Mouse (Mus musculus) heart, embryonic 14.5 days (tissue): ENCODE data around the gene Rnf168. TPM values are rescaled to one million over a fixed set of nuclear protein-coding genes. Genes with fewer than 3 reads are reported as not detected.

Experiments
- ATAC-seq: fragments of 200-750 bp; cut with Nextera tagmentation; 2 replicates; pipeline ENCODE4 v1.8.0; 2017; ENCODE audit warnings: low read depth, moderate TSS enrichment; ENCODE audit not compliant: insufficient number of reproducible peaks, insufficient read depth, low FRiP score
- H3K27ac ChIP-seq, 2 experiments: fragments of 200-500 bp in 1 of 2; fragments of 300-500 bp in 1 of 2; sonication (generic) in 1 of 2; replicated peaks in 1 of 2; 2 replicates each; pipeline ENCODE4 v1.5.1; 2012 to 2014; ENCODE audit warnings: low read depth in 2 of 2, low read length in 2 of 2, control low read depth in 1 of 2, mild to moderate bottlenecking in 1 of 2, mixed read lengths in 1 of 2; ENCODE audit not compliant: control insufficient read depth in 1 of 2, insufficient read depth in 1 of 2
- H3K27me3 ChIP-seq: fragments of 300-500 bp; sonication (generic); 2 replicates; pipeline ENCODE4 v1.6.1; 2014; ENCODE audit warnings: mild to moderate bottlenecking, low read length, control low read depth; ENCODE audit not compliant: control insufficient read depth, insufficient read depth
- H3K36me3 ChIP-seq: fragments of 300-500 bp; sonication (generic); 2 replicates; pipeline ENCODE4 v1.6.1; 2014; ENCODE audit warnings: mild to moderate bottlenecking, control low read depth, low read length, mixed read lengths; ENCODE audit not compliant: control insufficient read depth, insufficient read depth
- H3K4me1 ChIP-seq, 2 experiments: fragments of 200-500 bp in 1 of 2; fragments of 300-500 bp in 1 of 2; sonication (generic) in 1 of 2; 2 replicates each; pipeline ENCODE4 v1.6.1; 2012 to 2014; ENCODE audit warnings: low read length in 2 of 2, control low read depth in 1 of 2, mixed read lengths in 1 of 2; ENCODE audit not compliant: control insufficient read depth in 2 of 2, insufficient read depth in 2 of 2
- H3K4me2 ChIP-seq: fragments of 300-500 bp; sonication (generic); 2 replicates; pipeline ENCODE4 v1.6.1; 2014; ENCODE audit warnings: mild to moderate bottlenecking, low read length
- H3K4me3 ChIP-seq, 2 experiments: fragments of 200-500 bp in 1 of 2; fragments of 300-500 bp in 1 of 2; sonication (generic) in 1 of 2; 2 replicates each; pipeline ENCODE4 v1.5.1; 2012 to 2014; ENCODE audit warnings: low read length in 2 of 2, mild to moderate bottlenecking in 2 of 2, control low read depth in 1 of 2, low read depth in 1 of 2, moderate library complexity in 1 of 2; ENCODE audit not compliant: control insufficient read depth in 1 of 2, insufficient read depth in 1 of 2
- H3K9ac ChIP-seq: fragments of 300-500 bp; sonication (generic); 2 replicates; pipeline ENCODE4 v1.6.1; 2014; ENCODE audit warnings: mild to moderate bottlenecking, low read length
- H3K9me3 ChIP-seq: fragments of 300-500 bp; sonication (generic); 2 replicates; pipeline ENCODE4 v1.6.1; 2016; ENCODE audit warnings: low read length, control low read depth; ENCODE audit not compliant: control insufficient read depth
- WGBS: fragments of 180-500 bp; shearing (Covaris S2); extraction: QIAGEN DNeasy Blood & Tissue Kit; methylation state at CpG from one replicate; pipeline ENCODE4 v1.1.7; 2014; 5-methylcytosine and 5-hydroxymethylcytosine counted together
- polyA plus RNA-seq: library from polyadenylated mRNA; unstranded; fragments of >200 nt; fragmentation: Nextera tagmentation; extraction: Ambion mirVana; gene quantifications from 2 replicates; pipeline ENCODE4 v1.2.1, GENCODE M21; 2014

Rnf168 gene
- polyA plus RNA-seq, 1 experiment from 2014 or later, result 18.1 TPM

GRCm38 (mm10) chr16:32316601-32317000, 39.3 kb downstream of the Rnf168 start:
- ATAC-seq, result no peak
- H3K4me1 ChIP-seq, result peaks cover 4 to 5% of the 10 kb centered on the region in 2 experiments; a peak in 2 of 4 replicates
- peak overlapping the region; percentile 17 to 27; a peak in 1 of 4 replicates for H3K27ac ChIP-seq
- H3K4me2 ChIP-seq, result 0 out of 2 replicates have a peak overlapping the region, but pooled peaks have one; percentile 4
- H3K4me3 ChIP-seq, result no peak overlapping the region
- WGBS, result 55% methylated on average over 2 of the region's 2 CpGs
- no peak overlapping the region for H3K9ac ChIP-seq
- H3K9me3 ChIP-seq, result no peaks in the 10 kb centered on the region
- no peaks in the 10 kb centered on the region for H3K36me3 ChIP-seq
- H3K27me3 ChIP-seq, result no peaks in the 10 kb centered on the region

- Histone ChIP-seq H3K36me3 (no peaks in the 10 kb centered on the region), H3K9me3 (no peaks in the 10 kb centered on the region), H3K4me1 (peaks cover 0 to 2% of the 10 kb centered on the region in 2 experiments; a peak in 1 of 4 replicates), H3K9ac (no peak overlapping the region), H3K27ac (no peak overlapping the region), H3K27me3 (no peaks in the 10 kb centered on the region), H3K4me2 (peak overlapping the region; percentile 18; the same call in 1 of the 2 replicates), H3K4me3 (no peak overlapping the region)
- WGBS, result 22% methylated on average over 7 of the region's 7 CpGs
- no peak for ATAC-seq
Observed at GRCm38 (mm10) chr16:32323953-32324352, 46.7 kb downstream of the Rnf168 start.

- Histone ChIP-seq H3K9ac (peak overlapping the region; percentile 99), H3K27ac (no peak overlapping the region; a peak in 1 of 4 replicates), H3K4me3 (peak overlapping the region in 1 of 2 experiments; percentile 98; a peak in 2 of 4 replicates), H3K4me1 (peaks cover 4 to 7% of the 10 kb centered on the region in 2 experiments), H3K27me3 (no peaks in the 10 kb centered on the region), H3K36me3 (no peaks in the 10 kb centered on the region), H3K4me2 (peak overlapping the region; percentile 57), H3K9me3 (no peaks in the 10 kb centered on the region)
- ATAC-seq, result no peak
- 58% methylated on average over 9 of the region's 9 CpGs for WGBS
Observed at GRCm38 (mm10) chr16:32330876-32331670, 53.8 kb downstream of the Rnf168 start.

- no peaks in the 10 kb centered on the region for H3K27me3 ChIP-seq
- WGBS, result under 1% methylated on average over 52 of the region's 52 CpGs
- peak within 1 kb of the TSS; percentile 93 to 94 for H3K27ac ChIP-seq
- H3K9me3 ChIP-seq, result no peaks in the 10 kb centered on the region
- peaks cover 5 to 17% of the 10 kb centered on the region in 2 experiments for H3K4me1 ChIP-seq
- peak within 1 kb of the TSS; percentile 99 for H3K9ac ChIP-seq
- peak within 1 kb of the TSS; percentile 96 to 98 for H3K4me3 ChIP-seq
- no peaks in the 10 kb centered on the region for H3K36me3 ChIP-seq
- ATAC-seq, result peak; percentile 94
- H3K4me2 ChIP-seq, result peak within 1 kb of the TSS; percentile 57
Observed at GRCm38 (mm10) chr16:32332040-32332555, 54.8 kb downstream of the Rnf168 start, which contains the start of gene Ubxn7. Gene Ubxn7 (plus strand): TSS chr16:32332257.

- 0% methylated on average over 38 of the region's 54 CpGs for WGBS
Observed at GRCm38 (mm10) chr16:32332556-32333511, 55.6 kb downstream of the Rnf168 start.

GRCm38 (mm10) chr16:32335146-32335545, 57.9 kb downstream of the Rnf168 start:
- 89% methylated on average over 5 of the region's 5 CpGs for WGBS
- no peak for ATAC-seq
- H3K4me2 ChIP-seq, result no peak overlapping the region
- no peak overlapping the region for H3K9ac ChIP-seq
- H3K27ac ChIP-seq, result no peak overlapping the region
- H3K9me3 ChIP-seq, result no peaks in the 10 kb centered on the region
- no peaks in the 10 kb centered on the region for H3K36me3 ChIP-seq
- H3K27me3 ChIP-seq, result no peaks in the 10 kb centered on the region
- no peak overlapping the region for H3K4me3 ChIP-seq
- peaks cover 5 to 22% of the 10 kb centered on the region in 2 experiments for H3K4me1 ChIP-seq

More at GRCm38 (mm10) chr16:32332556-32333511, 55.6 kb downstream of the Rnf168 start:
- Histone ChIP-seq H3K4me1 (peaks cover 5 to 19% of the 10 kb centered on the region in 2 experiments), H3K36me3 (no peaks in the 10 kb centered on the region), H3K27me3 (no peaks in the 10 kb centered on the region), H3K9me3 (no peaks in the 10 kb centered on the region), H3K9ac (peak overlapping the region; percentile 99), H3K4me3 (peak overlapping the region; percentile 96 to 98), H3K4me2 (peak overlapping the region; percentile 57), H3K27ac (peak overlapping the region; percentile 93 to 94)
- peak; percentile 81 for ATAC-seq
